Mouse (Mus musculus): ENCODE measurements around the gene Spock1. TPM values are rescaled to one million over a fixed set of nuclear protein-coding genes. Genes with fewer than 3 reads are reported as not detected.

The Spock1 gene
- polyA plus RNA-seq, 1 experiment from 2014 or later: not detected

- no peaks in the 10 kb centered on the region for H3K36me3 ChIP-seq (ENCODE audit: insufficient read depth)
- no peak overlapping the region for H3K4me3 ChIP-seq (ENCODE audit: low read depth, low read length)
- H3K27ac ChIP-seq (ENCODE audit: low read depth): no peak overlapping the region
- WGBS: 65% methylated on average over 10 of the region's 10 CpGs
- ATAC-seq (ENCODE audit: insufficient read depth): no peak
- H3K4me2 ChIP-seq: no peak overlapping the region
- H3K9me3 ChIP-seq (ENCODE audit: low read depth, low read length): no peaks in the 10 kb centered on the region
- TF ChIP-seq CTCF (IDR thresholded peaks at IDR 0.05; ENCODE audit: low read depth): no peak
- H3K9ac ChIP-seq: no peak overlapping the region
- no peaks in the 10 kb centered on the region for H3K4me1 ChIP-seq (ENCODE audit: insufficient read depth)
- DNase-seq: no peak
- H3K27me3 ChIP-seq (ENCODE audit: insufficient read depth, low read length): no peaks in the 10 kb centered on the region
These were observed 271.7 kb downstream of the Spock1 start for GRCm38 (mm10) chr13:57636196-57637015.

GRCm38 (mm10) chr13:57630532-57630931 lies 277.6 kb downstream of the Spock1 start:
- 82% methylated on average over 4 of the region's 4 CpGs for WGBS

GRCm38 (mm10) chr13:57628218-57628617 lies 279.9 kb downstream of the Spock1 start:
- H3K36me3 ChIP-seq (ENCODE audit: insufficient read depth): no peaks in the 10 kb centered on the region
- no peak overlapping the region for H3K9ac ChIP-seq
- no peak overlapping the region for H3K4me2 ChIP-seq
- no peak for TF ChIP-seq CTCF (IDR thresholded peaks at IDR 0.05; ENCODE audit: low read depth)
- H3K4me1 ChIP-seq (ENCODE audit: insufficient read depth): no peaks in the 10 kb centered on the region
- H3K4me3 ChIP-seq (ENCODE audit: low read depth, low read length): no peak overlapping the region
- H3K9me3 ChIP-seq (ENCODE audit: low read depth, low read length): no peaks in the 10 kb centered on the region
- H3K27ac ChIP-seq (ENCODE audit: low read depth): no peak overlapping the region
- 42% methylated on average over 8 of the region's 8 CpGs for WGBS
- DNase-seq (no peak), ATAC-seq (ENCODE audit: insufficient read depth) (no peak)
- H3K27me3 ChIP-seq (ENCODE audit: insufficient read depth, low read length): no peaks in the 10 kb centered on the region

More at GRCm38 (mm10) chr13:57630532-57630931, 277.6 kb downstream of the Spock1 start:
- H3K4me1 ChIP-seq (ENCODE audit: insufficient read depth): no peaks in the 10 kb centered on the region
- no peaks in the 10 kb centered on the region for H3K9me3 ChIP-seq (ENCODE audit: low read depth, low read length)
- no peak for DNase-seq
- no peaks in the 10 kb centered on the region for H3K36me3 ChIP-seq (ENCODE audit: insufficient read depth)
- TF ChIP-seq CTCF (IDR thresholded peaks at IDR 0.05; ENCODE audit: low read depth): no peak
- H3K27ac ChIP-seq (ENCODE audit: low read depth): no peak overlapping the region
- H3K9ac ChIP-seq: no peak overlapping the region
- H3K4me2 ChIP-seq: no peak overlapping the region
- no peaks in the 10 kb centered on the region for H3K27me3 ChIP-seq (ENCODE audit: insufficient read depth, low read length)
- no peak overlapping the region for H3K4me3 ChIP-seq (ENCODE audit: low read depth, low read length)
- ATAC-seq (ENCODE audit: insufficient read depth): no peak

GRCm38 (mm10) chr13:57626434-57626833 lies 281.7 kb downstream of the Spock1 start:
- Histone ChIP-seq H3K4me2 (no peak overlapping the region), H3K27ac (ENCODE audit: low read depth) (no peak overlapping the region), H3K4me3 (ENCODE audit: low read depth, low read length) (no peak overlapping the region), H3K4me1 (ENCODE audit: insufficient read depth) (no peaks in the 10 kb centered on the region), H3K27me3 (ENCODE audit: insufficient read depth, low read length) (no peaks in the 10 kb centered on the region), H3K36me3 (ENCODE audit: insufficient read depth) (no peaks in the 10 kb centered on the region), H3K9me3 (ENCODE audit: low read depth, low read length) (no peaks in the 10 kb centered on the region), H3K9ac (no peak overlapping the region)
- no peak for TF ChIP-seq CTCF (IDR thresholded peaks at IDR 0.05; ENCODE audit: low read depth)
- ATAC-seq (ENCODE audit: insufficient read depth) (no peak), DNase-seq (peak; percentile 28)
- WGBS: 62% methylated on average over 9 of the region's 9 CpGs

GRCm38 (mm10) chr13:57623909-57624481 lies 284.1 kb downstream of the Spock1 start:
- WGBS: 57% methylated on average over 7 of the region's 7 CpGs
- Histone ChIP-seq H3K36me3 (ENCODE audit: insufficient read depth) (no peaks in the 10 kb centered on the region), H3K27me3 (ENCODE audit: insufficient read depth, low read length) (no peaks in the 10 kb centered on the region), H3K9me3 (ENCODE audit: low read depth, low read length) (no peaks in the 10 kb centered on the region), H3K27ac (ENCODE audit: low read depth) (no peak overlapping the region), H3K4me1 (ENCODE audit: insufficient read depth) (no peaks in the 10 kb centered on the region), H3K4me2 (no peak overlapping the region), H3K4me3 (ENCODE audit: low read depth, low read length) (no peak overlapping the region), H3K9ac (no peak overlapping the region)
- ATAC-seq (ENCODE audit: insufficient read depth) (no peak), DNase-seq (no peak)
- no peak for TF ChIP-seq CTCF (IDR thresholded peaks at IDR 0.05; ENCODE audit: low read depth)

GRCm38 (mm10) chr13:57619079-57619768 lies 288.9 kb downstream of the Spock1 start:
- Histone ChIP-seq H3K4me2 (no peak overlapping the region), H3K36me3 (ENCODE audit: insufficient read depth) (no peaks in the 10 kb centered on the region), H3K9me3 (ENCODE audit: low read depth, low read length) (no peaks in the 10 kb centered on the region), H3K27ac (ENCODE audit: low read depth) (no peak overlapping the region), H3K4me3 (ENCODE audit: low read depth, low read length) (no peak overlapping the region), H3K9ac (no peak overlapping the region), H3K27me3 (ENCODE audit: insufficient read depth, low read length) (no peaks in the 10 kb centered on the region), H3K4me1 (ENCODE audit: insufficient read depth) (no peaks in the 10 kb centered on the region)
- DNase-seq (no peak), ATAC-seq (ENCODE audit: insufficient read depth) (no peak)
- WGBS: 72% methylated on average over 17 of the region's 17 CpGs
- no peak for TF ChIP-seq CTCF (IDR thresholded peaks at IDR 0.05; ENCODE audit: low read depth)
